Mouse (Mus musculus) hindbrain, postnatal 0 days (tissue): ENCODE measurements at regions not wholly inside any gene's neighbourhood (a gene's known extent, or its start where the extent isn't known, plus 50 kb on each side); places are given as distances from the start of the nearest gene placed in this dataset.

Experiments
- ATAC-seq: fragments of 200-750 bp; cut with Nextera tagmentation; 2 replicates; pipeline ENCODE4 v1.8.0; 2017; ENCODE audit warnings: mild to moderate bottlenecking, moderate TSS enrichment, moderate library complexity
- DNase-seq: peaks from one replicate; pipeline ENCODE4 v3.0.0-alpha.2; 2015; ENCODE audit warnings: low spot score
- H3K27ac ChIP-seq: fragments of 300-500 bp; sonication (generic); 2 replicates; pipeline ENCODE4 v1.5.1; 2014; ENCODE audit warnings: mild to moderate bottlenecking
- H3K27me3 ChIP-seq: fragments of 300-500 bp; sonication (generic); 2 replicates; pipeline ENCODE4 v1.6.1; 2014; ENCODE audit warnings: low read length, mixed read lengths; ENCODE audit not compliant: insufficient read depth
- H3K36me3 ChIP-seq: fragments of 300-500 bp; sonication (generic); 2 replicates; pipeline ENCODE4 v1.6.1; 2014; ENCODE audit warnings: low read length, mixed read lengths; ENCODE audit not compliant: insufficient read depth
- H3K4me1 ChIP-seq: fragments of 300-500 bp; sonication (generic); 2 replicates; pipeline ENCODE4 v1.6.1; 2014; ENCODE audit warnings: antibody characterized with exemption, low read length, mixed read lengths; ENCODE audit not compliant: insufficient read depth
- H3K4me2 ChIP-seq: fragments of 300-500 bp; sonication (generic); 2 replicates; pipeline ENCODE4 v1.6.1; 2014; ENCODE audit warnings: low read depth, mild to moderate bottlenecking, low read length, moderate library complexity, mixed read lengths
- H3K4me3 ChIP-seq: fragments of 300-500 bp; sonication (generic); 2 replicates; pipeline ENCODE4 v1.5.1; 2014; ENCODE audit warnings: low read length
- H3K9ac ChIP-seq: fragments of 300-500 bp; sonication (generic); replicated peaks from 2 replicates; pipeline ENCODE4 v1.6.1; 2014; ENCODE audit warnings: mild to moderate bottlenecking, low read length, moderate library complexity, mixed read lengths
- H3K9me3 ChIP-seq: fragments of 300-500 bp; sonication (generic); 2 replicates; pipeline ENCODE4 v1.6.1; 2016; ENCODE audit warnings: low read length, mixed read lengths
- CTCF ChIP-seq: IDR thresholded peaks from 2 replicates; pipeline ENCODE4 v1.5.1; 2016; ENCODE audit warnings: antibody characterized with exemption, control low read depth, low read depth
- WGBS: fragments of 180-500 bp; shearing (Covaris S2); extraction: QIAGEN DNeasy Blood & Tissue Kit; methylation state at CpG from one replicate; pipeline ENCODE4 v1.1.7; 2014; 5-methylcytosine and 5-hydroxymethylcytosine counted together

DNA sequence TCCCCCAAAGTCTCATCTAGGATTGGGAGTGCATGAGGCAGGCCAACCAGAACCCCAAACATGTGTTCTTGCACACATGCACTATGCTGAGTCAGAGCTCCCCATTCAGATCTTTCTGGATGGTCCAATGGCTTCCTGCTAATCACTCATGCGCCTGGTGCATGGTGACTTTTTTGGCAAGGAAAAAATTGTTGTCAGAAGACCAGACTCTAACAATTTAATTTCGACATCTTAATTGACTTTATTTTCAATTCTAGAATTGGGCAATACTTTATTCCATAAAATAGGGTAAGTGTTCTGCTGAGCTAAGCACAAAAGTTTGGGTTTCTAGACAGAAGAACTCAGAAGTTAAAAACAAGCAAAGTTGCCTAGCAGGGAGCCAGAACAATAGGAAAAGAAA is 165.7 kb downstream of the Snx19 start:
- DNase-seq (no peak), ATAC-seq (no peak)
- Histone ChIP-seq H3K9ac (no peak overlapping the region), H3K4me3 (no peak overlapping the region), H3K27me3 (no peaks in the 10 kb centered on the region), H3K4me2 (no peak overlapping the region), H3K36me3 (no peaks in the 10 kb centered on the region), H3K9me3 (no peaks in the 10 kb centered on the region), H3K4me1 (no peaks in the 10 kb centered on the region), H3K27ac (no peak overlapping the region)
- 88% methylated on average over 2 of the region's 2 CpGs for WGBS
- TF ChIP-seq CTCF = no peak

DNA sequence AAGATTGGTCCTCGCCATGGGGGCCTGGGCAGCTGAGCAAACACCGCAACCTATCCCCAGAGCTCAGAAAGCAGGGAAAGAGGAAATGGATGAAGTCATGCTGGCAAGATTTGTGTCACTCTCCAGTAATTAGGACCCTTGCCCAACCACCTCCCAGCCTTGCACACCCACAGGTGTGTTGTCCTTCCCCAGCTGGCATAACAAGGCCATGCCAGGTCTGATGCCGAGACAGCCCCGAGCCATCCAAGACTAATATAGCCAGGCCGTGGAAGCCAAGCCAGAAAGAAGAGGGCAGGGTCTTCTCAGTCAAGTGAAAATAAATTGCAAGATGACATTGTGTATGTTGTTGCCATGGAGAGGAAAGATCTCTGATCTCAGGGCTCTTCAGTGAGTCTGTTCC is 164.3 kb downstream of the Snx19 start:
- Histone ChIP-seq H3K36me3 (no peaks in the 10 kb centered on the region), H3K27ac (no peak overlapping the region), H3K27me3 (no peaks in the 10 kb centered on the region), H3K4me3 (no peak overlapping the region), H3K4me2 (no peak overlapping the region), H3K9ac (no peak overlapping the region), H3K9me3 (no peaks in the 10 kb centered on the region), H3K4me1 (no peaks in the 10 kb centered on the region)
- DNase-seq (peak; percentile 9), ATAC-seq (peak; percentile 43; the same call in 1 of the 2 replicates)
- 63% methylated on average over 5 of the region's 5 CpGs for WGBS
- TF ChIP-seq CTCF = no peak

DNA sequence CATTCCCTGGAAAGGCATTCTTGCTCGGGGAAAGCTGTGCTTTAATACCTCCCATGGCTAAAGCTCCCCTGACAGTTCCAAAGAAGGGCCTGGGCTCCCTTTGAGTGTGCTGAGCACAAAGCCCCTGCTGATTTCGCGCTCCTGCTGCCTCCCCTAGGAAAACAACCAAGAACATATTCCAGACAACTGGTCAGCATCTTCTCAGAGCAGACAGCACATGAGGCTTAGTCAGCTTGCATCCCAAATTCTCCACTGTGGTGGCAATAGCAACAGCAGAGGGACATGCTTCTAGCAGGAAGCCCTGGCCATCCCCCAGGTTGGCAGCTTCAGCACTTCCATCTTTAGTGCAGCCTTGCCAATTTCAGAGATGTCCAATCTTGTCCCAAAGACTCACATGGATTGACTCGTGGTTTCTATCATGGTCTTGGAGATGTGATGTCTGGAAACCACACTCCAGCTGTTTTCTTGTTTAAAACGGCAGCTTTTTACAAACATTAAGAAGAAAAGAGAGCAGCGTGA is 163.8 kb downstream of the Snx19 start:
- DNase-seq = no peak
- WGBS = 48% methylated on average over 6 of the region's 6 CpGs
- H3K9me3 ChIP-seq = no peaks in the 10 kb centered on the region

DNA sequence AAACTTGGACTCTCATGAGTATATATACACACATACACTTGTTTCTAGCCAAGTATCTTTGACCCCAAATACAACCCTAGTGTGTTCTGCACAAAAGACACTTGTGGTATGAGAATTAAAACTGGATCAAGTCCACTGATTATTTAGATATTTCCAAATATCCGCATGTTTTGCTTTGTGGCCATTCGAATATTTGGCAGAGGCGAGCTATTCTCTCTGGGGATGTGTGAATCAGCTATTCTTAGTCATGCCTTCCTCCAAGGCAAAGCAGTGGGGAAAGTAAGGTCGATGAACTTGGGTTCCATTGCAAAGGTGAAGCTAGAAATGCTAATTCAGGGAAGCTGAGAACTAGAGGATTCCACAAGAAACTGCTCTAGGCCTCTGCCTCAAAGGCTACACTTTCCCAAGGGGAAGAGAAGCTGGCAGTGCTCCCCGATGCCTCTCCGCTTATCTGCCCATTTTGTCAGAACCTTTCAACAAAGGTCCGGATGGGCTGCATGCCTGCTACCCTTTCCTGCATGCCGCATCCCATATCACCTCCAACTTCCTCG is 154.4 kb downstream of the Snx19 start:
- ATAC-seq (no peak), DNase-seq (no peak)
- Histone ChIP-seq H3K9ac (no peak overlapping the region), H3K4me2 (no peak overlapping the region), H3K4me3 (no peak overlapping the region), H3K27me3 (no peaks in the 10 kb centered on the region), H3K4me1 (no peaks in the 10 kb centered on the region), H3K9me3 (no peaks in the 10 kb centered on the region), H3K36me3 (no peaks in the 10 kb centered on the region), H3K27ac (no peak overlapping the region)
- WGBS = 88% methylated on average over 9 of the region's 9 CpGs
- TF ChIP-seq CTCF = no peak

More for the DNA sequence above, 163.8 kb downstream of the Snx19 start:
- H3K27me3 ChIP-seq = no peaks in the 10 kb centered on the region
- TF ChIP-seq CTCF = no peak
- H3K9ac ChIP-seq = no peak overlapping the region
- no peak overlapping the region for H3K4me3 ChIP-seq
- no peak overlapping the region for H3K4me2 ChIP-seq
- H3K27ac ChIP-seq = no peak overlapping the region
- no peak for ATAC-seq
- H3K36me3 ChIP-seq = no peaks in the 10 kb centered on the region
- no peaks in the 10 kb centered on the region for H3K4me1 ChIP-seq

DNA sequence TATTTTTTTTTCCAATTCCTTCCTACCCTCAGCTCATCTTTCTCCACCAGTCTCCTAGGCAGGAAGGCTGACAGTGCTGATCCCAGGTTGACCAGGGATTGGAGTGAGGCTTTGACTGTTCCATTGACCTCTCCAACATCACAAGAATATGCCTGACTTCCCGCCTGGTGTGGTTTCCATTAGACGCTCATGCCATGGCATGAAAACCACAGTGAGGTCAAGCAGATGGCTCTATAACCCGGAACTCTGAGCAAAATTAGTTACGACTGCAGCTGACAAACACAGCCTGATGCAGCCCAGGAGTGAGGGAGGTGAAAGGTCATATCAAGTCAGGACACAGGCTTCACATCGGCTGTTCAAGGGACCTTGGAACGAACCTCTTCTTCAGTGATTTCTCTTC is 153.6 kb downstream of the Snx19 start:
- Histone ChIP-seq H3K27me3 (no peaks in the 10 kb centered on the region), H3K9ac (no peak overlapping the region), H3K27ac (no peak overlapping the region), H3K4me3 (no peak overlapping the region), H3K9me3 (no peaks in the 10 kb centered on the region), H3K36me3 (no peaks in the 10 kb centered on the region), H3K4me2 (no peak overlapping the region), H3K4me1 (no peaks in the 10 kb centered on the region)
- ATAC-seq (no peak), DNase-seq (no peak)
- WGBS = 83% methylated on average over 6 of the region's 6 CpGs
- no peak for TF ChIP-seq CTCF

DNA sequence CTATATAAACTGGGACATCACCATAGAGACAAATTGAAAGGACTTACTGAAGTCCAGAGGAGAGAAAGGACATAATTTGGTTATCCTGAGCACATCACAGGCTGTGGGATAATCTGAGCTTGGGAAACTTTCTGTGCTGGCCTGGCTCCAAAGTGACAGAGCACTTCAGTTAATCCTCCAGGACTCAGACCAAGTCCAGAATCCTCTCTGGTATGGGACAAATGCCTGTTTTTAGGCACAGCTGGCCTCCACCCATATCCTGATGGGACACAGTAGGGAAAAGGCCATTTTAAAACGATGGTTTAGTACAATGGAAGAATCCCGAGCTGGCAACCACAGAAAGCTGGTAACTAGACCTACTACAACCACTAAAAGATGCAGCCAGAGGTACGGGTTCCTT is 151.3 kb downstream of the Snx19 start:
- Histone ChIP-seq H3K4me1 (no peaks in the 10 kb centered on the region), H3K27me3 (no peaks in the 10 kb centered on the region), H3K4me3 (no peak overlapping the region), H3K36me3 (no peaks in the 10 kb centered on the region), H3K9ac (no peak overlapping the region), H3K27ac (no peak overlapping the region), H3K9me3 (no peaks in the 10 kb centered on the region), H3K4me2 (no peak overlapping the region)
- 73% methylated on average over 3 of the region's 3 CpGs for WGBS
- no peak for ATAC-seq
- DNase-seq = no peak
- TF ChIP-seq CTCF = no peak

DNA sequence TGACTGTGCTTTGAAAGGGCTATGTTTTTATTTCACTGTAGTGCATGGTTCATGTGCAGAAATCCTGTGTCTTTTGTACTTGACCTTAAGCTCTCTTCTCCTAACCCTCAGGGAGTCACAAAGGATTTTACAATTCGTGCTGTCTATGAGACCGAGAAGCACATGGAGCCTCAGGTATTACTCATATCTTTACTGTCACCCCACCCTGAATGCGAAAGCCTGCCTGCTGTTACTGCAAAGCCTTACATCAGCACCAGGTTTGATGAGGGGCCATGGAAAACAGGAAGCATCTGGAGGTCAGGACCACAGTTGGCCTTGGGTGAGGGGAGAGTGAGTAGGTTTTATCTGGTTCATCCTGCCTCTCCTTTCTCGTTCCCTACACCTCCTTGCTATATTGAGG is 150.3 kb downstream of the Snx19 start:
- Histone ChIP-seq H3K4me3 (no peak overlapping the region), H3K4me1 (no peaks in the 10 kb centered on the region), H3K27me3 (no peaks in the 10 kb centered on the region), H3K9me3 (no peaks in the 10 kb centered on the region), H3K27ac (no peak overlapping the region), H3K4me2 (no peak overlapping the region), H3K36me3 (no peaks in the 10 kb centered on the region), H3K9ac (no peak overlapping the region)
- 79% methylated on average over 4 of the region's 4 CpGs for WGBS
- no peak for TF ChIP-seq CTCF
- no peak for DNase-seq
- ATAC-seq = no peak
